Mouse (Mus musculus) hematopoietic stem cell, adult 5-6 weeks (primary cell): Measurements from ENCODE around the gene Galnt16. TPM values are rescaled to one million over a fixed set of nuclear protein-coding genes. Genes with fewer than 3 reads are reported as not detected.

Experiments
- total RNA-seq: library from RNA; stranded (forward); fragments of 172-1452, 232-1000 nt; gene quantifications from 2 replicates; pipeline ENCODE4 v1.2.3, GENCODE M21; 2017

The Galnt16 gene
- total RNA-seq, 1 experiment from 2014 or later = not detected

Other genes with a start within 250 kb of the Galnt16 start
- gene Dcaf5, start 81.7 kb upstream of the Galnt16 start, total RNA-seq = 30.3 and 33.3 TPM in 2 replicates
- 21.8 and 37.0 TPM in 2 replicates for gene Exd2, start 55.2 kb upstream of the Galnt16 start, total RNA-seq
- gene Slc39a9, start 125.6 kb downstream of the Galnt16 start, total RNA-seq = 10.3 and 12.6 TPM in 2 replicates
- gene Erh, start 126.1 kb downstream of the Galnt16 start, total RNA-seq = 80.4 and 95.2 TPM in 2 replicates
- gene Plekhd1, start 174.3 kb downstream of the Galnt16 start, total RNA-seq = not detected in 2 replicates
- 0.06 TPM in 1 of 2 replicates, not detected in the other for gene Ccdc177, start 242.4 kb downstream of the Galnt16 start, total RNA-seq